Mouse (Mus musculus): ENCODE data around the gene Pfas. TPM values are rescaled to one million over a fixed set of nuclear protein-coding genes. Genes with fewer than 3 reads are reported as not detected.

Gene Pfas
- 22.9 and 29.7 TPM in 2 replicates for total RNA-seq (2014; rRNA removed)
- 9.8 and 14.2 TPM in 2 replicates for polyA plus RNA-seq (2015; fragmentation: Nextera tagmentation; extraction: Ambion mirVana)

- ATAC-seq (peak; percentile 86), DNase-seq (peak; percentile 98)
- Histone ChIP-seq H3K36me3 (ENCODE audit: insufficient read depth) (no peaks in the 10 kb centered on the region), H3K9me3 (ENCODE audit: low read length) (no peaks in the 10 kb centered on the region), H3K4me3 (ENCODE audit: low read depth, low read length) (peak within 1 kb of the TSS; percentile 81), H3K4me2 (ENCODE audit: low read depth) (peak within 1 kb of the TSS; percentile 66), H3K9ac (peak within 1 kb of the TSS; percentile 72), H3K27ac (ENCODE audit: low read depth, low read length) (peak within 1 kb of the TSS; percentile 47; the same call in 1 of the 2 replicates), H3K4me1 (ENCODE audit: insufficient read depth) (peaks cover 4% of the 10 kb centered on the region; the same call in 1 of the 2 replicates), H3K27me3 (ENCODE audit: insufficient read depth, low read length) (no peaks in the 10 kb centered on the region)
- TF ChIP-seq CTCF (IDR thresholded peaks at IDR 0.05; ENCODE audit: low read depth) = peak; percentile 28; the same call in 1 of the 2 replicates
- 9% methylated on average over 38 of the region's 38 CpGs for WGBS
Measured at GRCm38 (mm10) chr11:69008182-69009121, at the start of gene Pfas. Gene Pfas, minus strand, starts transcription at chr11:69008460.

GRCm38 (mm10) chr11:69053848-69054247 lies 45.6 kb upstream of the Pfas start:
- no peak for DNase-seq
- ATAC-seq = no peak
- Histone ChIP-seq H3K9me3 (ENCODE audit: low read length) (no peaks in the 10 kb centered on the region), H3K36me3 (ENCODE audit: insufficient read depth) (no peaks in the 10 kb centered on the region), H3K27ac (ENCODE audit: low read depth, low read length) (no peak overlapping the region), H3K27me3 (ENCODE audit: insufficient read depth, low read length) (no peaks in the 10 kb centered on the region), H3K4me3 (ENCODE audit: low read depth, low read length) (no peak overlapping the region), H3K4me1 (ENCODE audit: insufficient read depth) (0 out of 2 replicates have a peak, but pooled peaks cover 2% of the 10 kb centered on the region), H3K9ac (no peak overlapping the region), H3K4me2 (ENCODE audit: low read depth) (no peak overlapping the region)
- no peak for TF ChIP-seq CTCF (IDR thresholded peaks at IDR 0.05; ENCODE audit: low read depth)
- 82% methylated on average over 3 of the region's 3 CpGs for WGBS

- Histone ChIP-seq H3K4me3 (ENCODE audit: low read depth, low read length) (no peak overlapping the region), H3K27me3 (ENCODE audit: insufficient read depth, low read length) (no peaks in the 10 kb centered on the region), H3K9ac (no peak overlapping the region), H3K36me3 (ENCODE audit: insufficient read depth) (no peaks in the 10 kb centered on the region), H3K9me3 (ENCODE audit: low read length) (no peaks in the 10 kb centered on the region), H3K27ac (ENCODE audit: low read depth, low read length) (no peak overlapping the region), H3K4me1 (ENCODE audit: insufficient read depth) (0 out of 2 replicates have a peak, but pooled peaks cover 1% of the 10 kb centered on the region), H3K4me2 (ENCODE audit: low read depth) (no peak overlapping the region)
- 92% methylated on average over 2 of the region's 2 CpGs for WGBS
- ATAC-seq (no peak), DNase-seq (no peak)
- no peak for TF ChIP-seq CTCF (IDR thresholded peaks at IDR 0.05; ENCODE audit: low read depth)
Measured at GRCm38 (mm10) chr11:69052824-69053421, 44.7 kb upstream of the Pfas start.

- Histone ChIP-seq H3K4me2 (ENCODE audit: low read depth) (no peak overlapping the region), H3K27me3 (ENCODE audit: insufficient read depth, low read length) (no peaks in the 10 kb centered on the region), H3K27ac (ENCODE audit: low read depth, low read length) (no peak overlapping the region), H3K9me3 (ENCODE audit: low read length) (no peaks in the 10 kb centered on the region), H3K4me1 (ENCODE audit: insufficient read depth) (no peaks in the 10 kb centered on the region), H3K36me3 (ENCODE audit: insufficient read depth) (no peaks in the 10 kb centered on the region), H3K4me3 (ENCODE audit: low read depth, low read length) (no peak overlapping the region), H3K9ac (no peak overlapping the region)
- no peak for TF ChIP-seq CTCF (IDR thresholded peaks at IDR 0.05; ENCODE audit: low read depth)
- WGBS = 51% methylated on average over 4 of the region's 4 CpGs
- no peak for ATAC-seq
- no peak for DNase-seq
Measured at GRCm38 (mm10) chr11:69051771-69052170, 43.5 kb upstream of the Pfas start.

GRCm38 (mm10) chr11:69050748-69051147 lies 42.5 kb upstream of the Pfas start:
- whole genome bisulfite sequencing = 84% methylated on average over 8 of the region's 8 CpGs
- H3K4me3 ChIP-seq (ENCODE audit: low read depth, low read length) = no peak overlapping the region
- H3K4me1 ChIP-seq (ENCODE audit: insufficient read depth) = peaks cover 9% of the 10 kb centered on the region; the same call in 1 of the 2 replicates
- DNase-seq (no peak), ATAC-seq (no peak)
- no peaks in the 10 kb centered on the region for H3K27me3 ChIP-seq (ENCODE audit: insufficient read depth, low read length)
- H3K9ac ChIP-seq = no peak overlapping the region
- no peak overlapping the region for H3K4me2 ChIP-seq (ENCODE audit: low read depth)
- no peaks in the 10 kb centered on the region for H3K9me3 ChIP-seq (ENCODE audit: low read length)
- H3K27ac ChIP-seq (ENCODE audit: low read depth, low read length) = no peak overlapping the region
- no peak for TF ChIP-seq CTCF (IDR thresholded peaks at IDR 0.05; ENCODE audit: low read depth)
- no peaks in the 10 kb centered on the region for H3K36me3 ChIP-seq (ENCODE audit: insufficient read depth)

GRCm38 (mm10) chr11:69048151-69048550 lies 39.9 kb upstream of the Pfas start:
- no peaks in the 10 kb centered on the region for H3K27me3 ChIP-seq (ENCODE audit: insufficient read depth, low read length)
- H3K9ac ChIP-seq = no peak overlapping the region
- H3K9me3 ChIP-seq (ENCODE audit: low read length) = no peaks in the 10 kb centered on the region
- H3K4me3 ChIP-seq (ENCODE audit: low read depth, low read length) = no peak overlapping the region
- H3K36me3 ChIP-seq (ENCODE audit: insufficient read depth) = no peaks in the 10 kb centered on the region
- H3K4me2 ChIP-seq (ENCODE audit: low read depth) = no peak overlapping the region
- ATAC-seq (no peak), DNase-seq (no peak)
- no peak for TF ChIP-seq CTCF (IDR thresholded peaks at IDR 0.05; ENCODE audit: low read depth)
- peaks cover 9% of the 10 kb centered on the region; the same call in 1 of the 2 replicates for H3K4me1 ChIP-seq (ENCODE audit: insufficient read depth)
- no peak overlapping the region for H3K27ac ChIP-seq (ENCODE audit: low read depth, low read length)
- WGBS = 92% methylated on average over 14 of the region's 14 CpGs
